Mouse (Mus musculus): ENCODE data around the gene Pak4. TPM values are rescaled to one million over a fixed set of nuclear protein-coding genes. Genes with fewer than 3 reads are reported as not detected.
"Not testable (repeated sequence)": the region's sequence is repeated elsewhere in the genome, so short reads cannot be mapped to it uniquely, and the experiment has no call there.

The Pak4 gene
- 1 to 10 TPM; 3.0 TPM for total RNA-seq (2021)
- long read RNA-seq, experiment 1, partial matches to known transcripts = 0 of 1 reads
- long read RNA-seq, experiment 1, other reads (novel, unspliced or antisense) = 1 of 1 reads
- long read RNA-seq, experiment 2, partial matches to known transcripts = 2 of 4 reads
- long read RNA-seq, experiment 2, other reads (novel, unspliced or antisense) = 0 of 4 reads

DNA sequence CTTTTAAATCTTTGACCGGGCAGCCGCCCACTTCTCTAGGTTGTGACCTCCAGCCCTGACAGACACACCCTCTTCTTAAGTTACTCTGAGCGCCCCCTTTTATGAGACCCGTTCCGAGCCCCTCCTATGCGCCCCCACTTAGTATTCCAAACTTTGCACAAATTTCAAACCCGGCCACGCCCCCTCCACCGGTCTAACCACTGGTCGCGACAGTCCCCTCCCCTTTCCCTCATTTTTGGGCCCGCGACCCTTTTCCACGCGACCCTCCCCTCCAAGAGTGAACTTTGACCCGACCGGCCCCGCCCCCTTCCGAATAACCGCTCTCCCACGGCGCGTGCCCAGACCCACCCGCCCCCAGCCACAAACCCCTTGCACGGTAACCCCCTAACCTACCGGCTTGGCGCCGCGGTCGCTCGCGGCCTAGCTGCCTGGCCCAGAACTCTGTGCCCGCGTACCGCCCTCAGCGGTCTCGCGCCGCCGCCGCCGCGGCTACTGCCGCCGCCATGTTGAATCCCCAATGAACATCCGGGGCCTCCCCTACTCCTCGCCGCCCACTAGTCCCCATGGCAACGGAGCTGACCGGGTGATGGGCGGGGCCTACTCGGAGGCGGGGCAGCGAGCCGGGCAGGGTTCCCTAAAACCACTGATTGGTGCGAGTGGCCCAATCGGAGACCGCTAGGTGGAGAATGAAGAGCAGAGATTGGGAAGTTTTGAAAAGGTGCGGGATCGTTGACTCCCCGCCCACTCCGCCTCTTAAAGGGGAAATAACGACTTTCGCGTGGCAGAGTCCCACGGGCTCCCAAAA lies at the start of gene Pak4, which contains the start of gene Samd4b:
Gene Pak4, minus strand, starts transcription at position 544 of the 805 bp plus-strand sequence.
Gene Samd4b, minus strand, starts transcription at position 503 of the 805 bp plus-strand sequence.
- DNase-seq = peak; percentile 99

- DNase-seq = no peak
Observed at GRCm38 (mm10) chr7:28647016-28647415, 49.0 kb upstream of the Pak4 start.

DNA sequence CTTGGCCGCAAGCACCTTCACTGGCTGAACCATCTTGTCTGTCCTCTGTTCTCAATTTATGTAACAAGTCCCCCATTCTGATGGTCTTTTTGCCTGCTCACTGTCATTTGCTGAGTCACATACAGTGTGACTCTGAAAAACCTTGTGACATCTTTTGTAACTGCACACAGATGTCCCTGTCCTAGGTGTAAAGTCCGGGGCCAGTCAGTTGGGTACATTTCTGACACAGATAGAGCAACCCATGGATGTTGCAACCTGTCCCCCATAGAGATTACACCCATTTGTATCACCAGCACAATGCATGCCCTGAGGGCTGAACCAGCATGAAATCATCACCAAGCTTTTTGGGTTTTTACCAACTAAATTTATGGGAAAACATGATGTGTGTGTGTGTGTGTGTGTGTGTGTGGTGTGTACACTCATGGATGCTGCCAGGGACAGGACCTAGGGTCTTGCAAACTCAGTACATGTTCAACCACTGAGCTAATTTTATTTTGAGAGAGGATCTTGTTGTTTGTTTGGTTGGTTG lies 48.0 kb upstream of the Pak4 start:
- no peak for DNase-seq

DNA sequence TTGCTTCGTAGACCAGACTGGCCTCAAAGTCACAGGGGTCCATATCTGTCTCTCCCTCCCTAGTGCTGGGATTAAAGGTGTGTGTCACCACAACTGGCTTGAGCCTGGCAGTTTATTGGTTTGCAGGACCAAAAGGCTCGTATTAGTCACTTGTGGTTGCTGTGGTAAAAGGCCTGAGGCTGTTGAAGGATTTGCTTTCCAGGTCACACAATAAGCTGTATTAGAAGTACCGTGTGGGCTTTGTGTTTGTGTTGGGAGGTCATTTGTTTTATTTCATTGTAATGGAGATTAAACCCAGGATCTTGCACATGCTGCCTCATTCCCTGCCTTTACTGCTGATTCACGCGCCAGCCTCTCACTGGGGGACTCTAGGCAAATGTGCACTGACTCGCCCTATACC lies 47.4 kb upstream of the Pak4 start:
- DNase-seq = no peak

DNA sequence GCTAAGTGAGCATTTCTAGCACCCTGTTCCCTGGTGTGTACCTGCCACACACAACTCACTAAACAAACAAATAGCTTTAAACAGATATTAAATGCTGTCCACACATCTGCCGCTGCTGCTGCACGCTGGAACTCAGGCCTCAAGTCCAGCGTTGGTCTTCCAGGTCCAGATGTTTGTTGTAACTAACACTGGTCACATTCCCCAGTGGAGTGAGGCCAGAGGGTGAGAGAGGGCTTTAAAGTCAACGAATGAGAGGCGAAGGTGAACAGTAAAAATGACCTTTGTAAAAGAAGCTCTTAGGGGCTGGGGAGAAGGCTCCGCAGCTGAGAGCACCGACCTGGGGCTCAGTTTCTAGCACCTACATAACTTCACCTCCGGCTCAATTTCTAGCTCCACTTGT lies 43.6 kb upstream of the Pak4 start:
- DNase-seq = no peak

DNA sequence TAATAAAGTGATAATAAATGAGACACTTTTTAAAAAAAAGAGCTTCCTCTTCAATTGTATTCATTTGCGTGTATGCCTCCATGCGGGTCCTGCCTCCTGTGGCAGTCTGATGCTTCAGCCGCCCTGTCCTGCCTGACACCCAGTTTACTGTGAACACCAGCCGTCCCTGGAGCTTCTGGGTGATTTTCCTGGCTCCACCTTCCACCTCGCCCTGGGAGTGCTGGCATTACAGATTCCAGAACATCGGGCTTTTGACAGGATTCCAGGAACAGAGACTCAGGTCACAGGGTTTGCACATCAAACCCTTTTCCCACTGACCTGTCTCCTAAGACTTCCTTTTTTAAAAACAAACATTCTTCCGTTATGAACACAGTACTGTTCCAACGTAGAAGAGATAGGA lies 39.5 kb upstream of the Pak4 start:
- DNase-seq = no peak

- DNase-seq = no peak
Observed at GRCm38 (mm10) chr7:28634128-28634527, 36.1 kb upstream of the Pak4 start.

GRCm38 (mm10) chr7:28631073-28631472 lies 33.1 kb upstream of the Pak4 start, which contains the start of gene Acp7:
Gene Acp7, minus strand, starts transcription at chr7:28631332.
- no peak for DNase-seq

GRCm38 (mm10) chr7:28624791-28625190 lies 26.8 kb upstream of the Pak4 start:
- no peak for DNase-seq

DNA sequence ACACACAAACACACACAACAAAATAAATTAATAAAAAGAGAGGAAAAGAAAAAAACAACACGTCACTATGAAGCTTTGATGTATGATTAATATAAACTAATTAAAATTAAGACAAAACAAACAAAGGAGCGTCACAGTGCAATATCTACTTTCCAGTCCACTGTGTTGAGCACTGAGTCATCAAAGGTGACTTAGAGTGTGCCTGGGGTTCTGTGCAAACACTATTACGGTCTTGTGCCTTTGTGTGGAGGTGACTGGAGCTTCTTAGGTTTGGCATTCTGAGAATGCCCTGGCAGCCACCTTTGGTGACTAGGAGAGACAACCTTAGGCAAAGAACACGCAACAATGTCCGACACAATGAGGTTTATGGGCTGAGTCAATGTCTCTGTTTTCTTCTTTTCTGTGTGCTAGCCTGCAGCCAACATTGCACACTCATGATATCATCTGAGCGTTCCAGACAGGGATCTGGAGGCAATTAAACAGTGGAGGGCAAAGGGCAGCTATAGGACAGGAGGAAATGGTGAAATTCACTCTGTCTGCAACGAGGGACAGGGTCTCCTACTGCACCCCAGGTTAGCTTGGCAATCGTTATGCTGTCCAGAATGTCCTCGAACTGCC lies 21.2 kb upstream of the Pak4 start:
- DNase-seq = no peak

DNA sequence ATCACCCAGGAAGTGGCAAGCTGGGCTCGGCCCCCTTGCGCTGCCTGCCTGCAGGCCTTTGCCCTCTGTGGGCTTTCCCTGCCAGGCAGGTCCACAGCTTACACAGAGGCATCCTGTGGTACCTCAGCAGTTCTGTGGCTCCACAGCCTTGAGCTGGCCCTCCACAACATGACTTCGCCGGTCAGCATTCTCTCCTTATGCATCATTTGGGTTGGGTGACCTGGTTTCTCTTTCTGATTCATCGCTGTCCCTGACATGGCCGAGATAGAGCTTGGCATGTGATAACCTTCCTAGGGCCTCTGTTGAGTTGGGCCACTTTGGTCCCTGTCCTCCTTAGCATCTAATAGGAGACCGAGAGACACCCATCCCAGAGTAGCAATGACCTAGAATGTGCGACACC lies 8.0 kb upstream of the Pak4 start:
- no peak for DNase-seq

DNA sequence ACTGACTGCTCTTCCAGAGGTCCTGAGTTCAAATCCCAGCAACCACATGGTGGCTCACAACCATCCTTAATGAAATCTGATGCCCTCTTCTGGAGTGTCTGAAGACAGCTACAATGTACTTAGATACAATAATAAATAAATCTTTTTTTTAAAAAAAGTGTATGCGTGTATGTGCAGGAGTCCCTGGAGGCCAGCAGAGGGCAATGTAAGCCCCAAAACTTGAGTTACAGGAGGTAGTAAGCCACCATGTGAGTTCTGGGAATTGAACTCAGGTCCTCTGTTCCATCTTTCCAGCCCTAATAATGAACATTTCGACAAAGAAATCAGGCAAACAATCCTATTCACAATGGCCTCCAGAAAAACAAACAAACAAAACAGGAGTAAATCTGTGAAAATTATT lies 5.8 kb upstream of the Pak4 start:
- DNase-seq = not testable (repeated sequence)

GRCm38 (mm10) chr7:28603136-28603535 lies 5.2 kb upstream of the Pak4 start:
- DNase-seq = no peak

DNA sequence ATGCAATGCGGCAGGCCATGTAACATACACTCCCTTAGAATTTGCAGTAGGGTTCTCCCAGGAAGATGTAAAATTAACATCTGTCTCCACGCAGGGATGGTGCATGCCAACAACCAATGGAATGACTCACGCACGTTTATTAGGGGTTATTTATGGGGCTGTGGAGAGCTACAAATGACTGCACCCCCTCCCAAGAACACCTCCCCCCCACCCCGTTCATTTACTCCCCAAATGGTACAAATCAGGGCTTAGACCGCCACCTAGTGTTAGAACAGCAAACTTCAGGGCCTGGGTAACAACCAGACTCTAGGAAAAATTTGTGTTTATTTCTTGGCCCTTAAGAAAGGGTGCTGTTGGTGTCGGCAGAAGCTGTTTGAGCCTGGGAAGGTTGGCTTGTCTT lies 3.7 kb upstream of the Pak4 start:
- no peak for DNase-seq

- DNase-seq = peak; percentile 35
Observed at GRCm38 (mm10) chr7:28601029-28601428, 3.0 kb upstream of the Pak4 start.

DNA sequence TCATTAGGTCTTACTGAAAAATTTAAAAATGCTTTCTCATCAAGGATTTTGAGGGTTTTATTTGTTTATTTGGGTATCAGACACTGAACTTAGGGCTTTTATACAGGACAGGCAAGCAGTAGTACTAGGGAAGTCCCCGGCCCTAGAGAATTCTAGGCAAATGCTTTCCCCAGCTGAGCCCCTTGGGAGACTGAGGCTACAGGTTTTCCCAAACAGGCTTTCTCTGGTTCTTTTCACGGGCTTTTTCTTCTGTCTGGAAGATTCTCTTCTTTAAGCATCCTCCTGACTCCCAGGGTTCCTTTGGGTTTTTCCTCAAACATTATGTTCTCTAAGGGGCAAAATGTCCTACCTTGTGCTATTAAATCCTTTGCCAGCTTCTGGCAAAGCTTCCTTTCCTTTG lies 966 bp upstream of the Pak4 start:
- no peak for DNase-seq

GRCm38 (mm10) chr7:28597277-28597570 lies 761 bp downstream of the Pak4 start:
- DNase-seq = no peak

GRCm38 (mm10) chr7:28596436-28597276 lies 1.3 kb downstream of the Pak4 start:
- peak; percentile 28 for DNase-seq

GRCm38 (mm10) chr7:28595751-28596435 lies 2.1 kb downstream of the Pak4 start:
- no peak for DNase-seq

DNA sequence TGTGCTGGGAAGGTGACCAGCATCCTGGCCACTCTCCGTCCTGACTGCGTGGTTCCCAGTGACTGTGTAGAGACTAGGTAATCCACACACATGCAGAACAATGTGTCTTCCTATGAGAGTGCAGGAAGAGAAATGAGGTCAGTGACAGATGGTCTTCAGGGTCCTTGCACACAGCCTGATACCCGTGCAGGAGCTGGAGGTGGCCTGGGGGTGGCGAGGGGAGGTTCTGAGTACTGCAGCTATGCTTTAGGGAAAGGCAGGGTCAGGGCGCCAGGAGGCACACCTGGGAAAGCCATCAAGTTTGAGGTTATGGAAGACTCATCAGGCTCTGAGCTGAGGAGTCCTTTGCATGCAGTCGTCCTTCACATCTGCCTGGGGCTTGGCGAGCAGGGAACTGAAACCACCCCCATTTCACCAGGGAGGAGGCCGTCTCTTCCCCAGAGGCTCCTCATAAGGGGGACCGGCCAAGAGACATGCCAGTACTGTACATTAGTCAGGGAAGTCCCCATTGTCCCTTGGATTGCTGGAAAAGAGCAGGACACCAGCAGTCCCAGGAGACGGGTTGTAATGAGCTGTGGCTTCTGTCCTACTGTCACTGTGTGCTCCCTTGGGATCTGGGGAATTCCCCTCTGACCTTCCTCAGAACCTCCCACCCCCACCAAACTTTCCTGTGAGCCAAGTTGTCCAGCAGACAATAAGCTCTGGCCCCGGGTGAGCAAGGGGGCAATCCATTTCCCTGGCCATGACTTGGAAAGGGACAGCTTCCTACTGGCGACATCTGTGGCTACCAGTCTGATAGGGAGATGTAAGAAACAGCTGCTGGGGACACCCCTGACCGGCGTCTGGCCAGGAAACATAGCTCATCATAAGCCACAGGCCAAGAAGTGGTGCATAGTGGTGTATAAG lies 4.5 kb downstream of the Pak4 start:
- peak; percentile 64 for DNase-seq

DNA sequence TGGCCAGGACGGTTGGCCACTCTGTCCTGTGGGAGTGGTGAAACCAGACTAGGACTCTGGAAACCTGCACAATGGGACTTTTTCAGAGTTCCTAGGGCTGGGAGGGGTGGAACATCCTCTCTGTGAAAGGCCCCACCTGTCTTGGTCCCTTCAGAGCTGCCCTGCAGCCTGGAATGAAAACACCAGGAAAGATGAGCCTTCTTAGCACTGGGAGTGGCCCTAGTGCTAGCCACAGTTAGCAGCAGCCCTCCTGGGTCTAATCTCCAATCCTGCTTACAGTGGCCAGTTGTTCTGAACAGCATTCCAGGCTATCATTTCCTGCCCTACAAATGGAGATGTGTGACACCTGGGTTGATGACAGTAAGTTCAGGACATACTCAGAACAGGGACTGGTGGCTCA lies 6.1 kb downstream of the Pak4 start:
- DNase-seq = no peak
